Mouse (Mus musculus) cerebellum, postnatal 36 days (tissue): ENCODE measurements around the gene 1700015G11Rik.

Source experiments
- DNase-seq, 2 experiments: peaks; one replicate each; pipeline ENCODE4 v3.0.0; 2021 to 2022; ENCODE audit warnings: mixed read lengths in 2 of 2

1700015G11Rik gene

GRCm38 (mm10) chr7:51964681-51965080 lies 50.8 kb downstream of the 1700015G11Rik start:
- no peak for DNase-seq

GRCm38 (mm10) chr7:51962219-51962952 lies 53.1 kb downstream of the 1700015G11Rik start:
- DNase-seq = no peak
